Mouse (Mus musculus): ENCODE results near the gene Epb41l4b.

Gene Epb41l4b

DNA sequence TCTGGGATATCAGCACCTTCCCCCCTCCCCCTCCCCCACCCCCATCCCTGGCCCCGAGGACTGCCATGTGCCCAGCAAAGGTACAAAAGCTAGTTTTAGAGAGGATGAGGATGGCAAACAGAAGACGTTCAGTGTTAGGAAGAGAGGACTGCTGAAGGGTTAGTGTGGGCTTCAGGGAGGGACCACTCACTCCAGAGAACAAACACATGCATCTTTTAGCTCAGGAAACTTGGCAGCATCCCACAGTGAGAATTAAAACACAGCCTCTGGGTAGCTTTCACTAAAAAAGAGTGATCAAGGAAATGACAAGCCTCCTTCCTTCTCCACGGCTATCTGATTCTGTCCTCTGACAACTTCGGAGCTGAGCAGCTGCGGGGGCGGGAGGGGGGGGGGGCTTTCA, 132.3 kb downstream of the Epb41l4b start:
- no peak for DNase-seq (ENCODE audit: low spot score)

DNA sequence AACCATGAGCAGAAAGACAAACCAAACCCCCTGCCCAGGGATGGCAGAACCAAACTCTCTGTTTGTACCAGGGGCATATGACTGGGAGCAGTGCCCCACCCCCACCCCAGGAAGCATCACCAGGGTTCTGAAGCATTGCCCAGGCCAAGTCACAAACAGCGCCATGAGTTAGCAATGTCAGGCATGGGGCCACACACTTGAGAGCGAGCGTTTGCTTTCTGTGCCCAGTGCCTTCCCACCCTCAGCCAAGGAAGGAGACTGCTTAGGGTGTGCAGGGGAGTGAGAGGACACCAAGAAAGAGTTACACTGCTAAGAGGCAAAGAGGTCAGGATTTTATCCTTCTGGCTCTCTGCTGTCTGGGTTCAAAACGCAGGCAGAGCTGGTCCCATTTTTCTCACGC, 132.8 kb downstream of the Epb41l4b start:
- DNase-seq (ENCODE audit: low spot score), result no peak

GRCm38 (mm10) chr4:57007717-57008116, 135.5 kb downstream of the Epb41l4b start:
- DNase-seq (ENCODE audit: low spot score), result no peak

GRCm38 (mm10) chr4:57005011-57005410, 138.2 kb downstream of the Epb41l4b start:
- no peak for DNase-seq (ENCODE audit: low spot score)

GRCm38 (mm10) chr4:57003886-57004285, 139.4 kb downstream of the Epb41l4b start:
- no peak for DNase-seq (ENCODE audit: low spot score)

DNA sequence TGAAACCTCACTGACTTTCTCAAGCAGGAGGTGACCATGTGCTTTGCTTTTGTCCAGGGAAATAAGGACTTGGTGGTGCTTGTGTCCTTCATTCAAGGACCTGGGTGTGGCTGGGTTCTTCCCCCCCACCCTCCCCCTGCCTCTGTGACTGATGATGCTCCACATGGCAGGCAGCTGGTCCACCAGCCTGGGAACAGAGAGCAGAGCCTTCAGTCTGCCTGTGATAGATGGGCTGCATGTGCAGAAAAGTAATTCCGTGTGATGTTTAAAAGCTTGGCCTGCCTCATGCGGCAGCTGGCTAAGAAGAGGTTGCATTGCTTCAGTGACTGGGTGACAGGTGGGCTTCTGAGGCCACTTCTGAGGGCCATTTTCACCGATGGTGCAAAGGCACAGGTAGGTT, 140.5 kb downstream of the Epb41l4b start:
- no peak for DNase-seq (ENCODE audit: low spot score)

GRCm38 (mm10) chr4:57001437-57001836, 141.8 kb downstream of the Epb41l4b start:
- DNase-seq (ENCODE audit: low spot score), result no peak

DNA sequence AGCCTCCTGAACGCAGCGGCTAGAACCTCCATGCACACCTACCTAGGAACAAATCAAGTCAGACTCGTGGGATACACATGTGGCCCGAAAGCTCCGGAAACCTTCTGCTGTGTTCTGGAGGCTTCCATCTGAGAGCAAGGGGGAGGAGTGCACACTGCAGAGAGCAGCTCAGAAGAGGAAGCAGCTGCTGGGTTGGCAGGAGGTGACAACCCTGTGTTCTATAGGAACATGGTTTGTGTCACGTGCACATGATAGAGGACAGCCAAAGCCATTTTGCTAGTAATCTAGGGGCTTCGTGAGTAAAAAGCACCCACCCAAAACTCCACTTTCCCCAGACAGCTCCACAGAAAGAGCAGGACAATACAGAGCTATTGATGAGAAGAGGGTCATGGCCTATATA, 149.9 kb downstream of the Epb41l4b start:
- DNase-seq (ENCODE audit: low spot score), result no peak

DNA sequence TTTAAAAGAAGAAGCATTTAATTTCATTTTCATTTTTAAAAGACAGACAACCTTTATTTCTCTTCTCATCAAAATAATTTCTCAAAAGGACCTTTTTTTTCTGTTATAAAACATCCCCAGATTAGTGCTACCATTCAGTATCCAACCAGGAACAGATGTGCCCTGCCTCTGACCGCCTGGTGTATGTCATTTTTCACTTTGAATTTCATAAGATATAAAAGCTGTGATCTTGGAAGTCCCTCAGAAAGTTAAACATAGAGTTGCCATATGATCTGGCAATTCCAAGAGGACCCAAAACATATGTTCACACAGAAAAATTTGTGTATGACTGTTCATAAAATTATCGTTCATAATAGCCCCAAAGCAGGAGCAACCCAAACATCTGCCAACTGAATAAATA, 151.3 kb downstream of the Epb41l4b start:
- no peak for DNase-seq (ENCODE audit: low spot score)

DNA sequence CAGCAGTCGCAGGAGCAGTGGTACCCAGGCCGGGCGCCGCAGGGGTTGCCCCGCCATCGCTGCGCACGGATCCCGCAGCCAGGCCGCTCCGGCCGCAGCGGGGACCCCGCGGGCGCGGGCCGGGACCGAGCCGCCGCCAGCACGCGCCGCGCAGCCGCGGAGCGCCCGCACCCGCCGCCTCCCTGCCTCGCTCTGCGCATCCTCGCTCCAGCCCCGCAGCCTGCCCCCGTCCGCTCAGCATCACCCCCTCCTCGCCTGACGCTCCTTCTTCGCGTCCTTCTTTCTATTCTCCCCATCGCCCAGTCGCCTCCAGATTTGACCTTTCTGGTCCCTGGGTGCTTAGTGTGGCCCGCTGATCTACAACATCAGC, 153.0 kb downstream of the Epb41l4b start, which contains the start of gene Frrs1l:
Frrs1l (minus strand) TSS at position 177 of the 370 bp plus-strand sequence.
- peak; percentile 47 for DNase-seq (ENCODE audit: low spot score)

DNA sequence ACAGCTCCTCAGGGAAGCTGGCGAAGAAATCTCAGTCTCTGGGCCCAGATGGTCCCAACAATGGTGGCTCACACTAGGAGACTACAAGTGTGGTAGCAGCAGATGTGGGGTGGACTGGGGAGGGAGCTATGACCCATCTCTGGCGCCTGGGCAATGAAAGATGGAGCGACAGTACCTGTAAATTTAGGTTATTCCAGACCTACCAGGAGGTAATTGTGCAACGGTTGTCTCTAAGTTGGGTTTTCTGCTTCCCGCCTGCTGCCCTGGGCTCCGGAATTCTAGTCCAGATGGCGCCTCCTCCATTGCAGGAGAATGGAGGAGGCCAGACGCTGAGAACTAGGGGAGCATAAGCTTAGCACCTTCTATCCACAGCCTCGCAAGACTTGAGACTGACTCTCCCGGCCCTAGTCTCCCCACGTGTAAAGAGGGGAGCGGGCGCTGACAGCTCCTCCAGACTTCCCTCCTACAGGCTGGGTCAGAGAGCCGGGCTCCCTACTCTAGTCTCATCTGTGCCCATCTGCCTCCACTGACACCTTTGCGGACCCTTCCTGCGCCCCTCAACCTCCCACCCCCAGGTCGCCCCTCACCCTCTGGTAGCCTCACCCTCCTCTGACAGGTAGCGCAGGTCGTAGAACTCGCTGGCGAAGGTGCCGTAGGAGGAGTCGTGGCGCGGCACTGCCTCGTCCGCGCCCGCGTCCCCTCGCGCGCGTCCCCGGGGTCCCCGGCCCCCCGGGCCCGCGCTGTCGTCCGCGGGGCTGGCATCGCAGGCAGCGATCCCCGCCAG, 153.6 kb downstream of the Epb41l4b start:
- no peak for DNase-seq (ENCODE audit: low spot score)

- no peak for DNase-seq (ENCODE audit: low spot score)
Measured at GRCm38 (mm10) chr4:56965586-56966179, 177.6 kb downstream of the Epb41l4b start.

- DNase-seq (ENCODE audit: low spot score), result no peak
Measured at GRCm38 (mm10) chr4:56963687-56964086, 179.6 kb downstream of the Epb41l4b start.

GRCm38 (mm10) chr4:56961320-56961925, 181.8 kb downstream of the Epb41l4b start:
- peak; percentile 48 for DNase-seq (ENCODE audit: low spot score)

DNA sequence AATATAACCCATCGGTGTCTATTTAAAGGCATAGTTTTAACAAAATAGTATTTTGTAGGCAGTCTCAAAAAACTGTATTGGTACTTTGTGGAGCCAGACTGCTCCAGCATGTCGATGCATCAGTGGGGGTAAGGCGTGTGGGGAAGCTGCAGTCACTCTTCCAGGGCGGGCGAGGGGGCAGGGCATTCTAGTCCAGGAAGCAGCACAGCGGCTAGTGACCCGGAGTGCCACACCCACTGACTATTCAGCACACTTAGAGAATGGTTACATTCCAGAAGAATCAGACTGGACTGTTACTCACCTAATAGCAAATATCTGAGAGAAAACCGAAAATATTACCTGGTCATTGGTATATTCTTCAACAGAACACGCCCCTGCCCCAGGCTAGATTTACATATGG, 185.7 kb downstream of the Epb41l4b start:
- DNase-seq (ENCODE audit: low spot score), result no peak

- DNase-seq (ENCODE audit: low spot score), result no peak
Measured at GRCm38 (mm10) chr4:56953235-56953634, 190.0 kb downstream of the Epb41l4b start.

DNA sequence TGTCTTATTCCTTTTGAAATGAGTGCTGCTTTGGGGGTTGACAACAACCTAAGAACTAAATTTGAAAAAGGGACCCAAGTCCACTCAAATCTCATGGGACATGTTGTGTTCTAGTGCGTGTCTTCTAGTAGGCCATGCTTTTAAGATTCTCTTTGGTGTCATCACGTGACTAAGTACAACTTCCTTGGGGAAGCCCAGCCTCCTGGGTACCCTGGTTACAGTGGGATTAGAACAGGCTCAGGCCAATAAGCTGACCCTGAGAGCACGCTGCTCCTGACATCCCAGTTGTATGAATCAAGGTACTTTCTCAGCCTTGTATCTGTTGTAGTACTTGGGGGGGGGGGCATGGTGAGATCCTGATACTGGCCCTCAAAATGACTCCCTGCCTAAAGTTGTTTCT, 191.5 kb downstream of the Epb41l4b start:
- DNase-seq (ENCODE audit: low spot score), result no peak

GRCm38 (mm10) chr4:56949494-56949893, 193.7 kb downstream of the Epb41l4b start:
- DNase-seq (ENCODE audit: low spot score), result no peak

- peak; percentile 97 for DNase-seq (ENCODE audit: low spot score)
Measured at GRCm38 (mm10) chr4:56946641-56947640, 196.3 kb downstream of the Epb41l4b start, which contains the start of gene Tmem245. Tmem245 (minus strand) TSS chr4:56947437.

DNA sequence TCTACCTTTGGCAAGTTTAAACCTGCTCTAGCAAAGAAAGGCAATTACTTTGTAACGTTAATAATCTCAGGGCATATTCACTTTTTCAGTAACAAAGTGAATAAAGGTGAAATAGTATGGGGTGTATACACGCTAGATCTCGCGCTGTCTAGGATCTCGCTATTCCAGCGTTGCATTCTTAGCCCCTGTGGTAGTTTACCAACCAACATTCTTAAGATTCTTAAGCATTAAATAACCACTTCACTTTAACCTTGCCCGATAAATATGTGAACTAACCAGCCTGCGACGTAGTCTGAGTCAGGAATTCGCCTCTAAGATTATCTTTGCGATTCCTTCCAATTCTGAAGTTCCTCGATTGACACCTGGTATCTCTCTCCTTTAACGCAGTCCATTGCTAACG, 197.1 kb downstream of the Epb41l4b start:
- no peak for DNase-seq (ENCODE audit: low spot score)

- no peak for DNase-seq (ENCODE audit: low spot score)
Measured at GRCm38 (mm10) chr4:56944286-56944685, 199.0 kb downstream of the Epb41l4b start.

GRCm38 (mm10) chr4:56943258-56943657, 200.0 kb downstream of the Epb41l4b start:
- no peak for DNase-seq (ENCODE audit: low spot score)

Measured in testis, postnatal 10 days (tissue).